Mouse (Mus musculus) myocyte (in vitro differentiated cells): Measurements from ENCODE around the gene Serpina1b. TPM values are rescaled to one million over a fixed set of nuclear protein-coding genes. Genes with fewer than 3 reads are reported as not detected.
"Not testable (repeated sequence)": the region's sequence is repeated elsewhere in the genome, so short reads cannot be mapped to it uniquely, and the experiment has no call there.

Experiments used
- H3K27me3 ChIP-seq: one replicate; pipeline ENCODE4 v1.6.1; 2011; ENCODE audit not compliant: control insufficient read depth, insufficient read depth, insufficient read length
- H3K36me3 ChIP-seq: one replicate; pipeline ENCODE4 v1.6.1; 2011; ENCODE audit not compliant: control insufficient read depth, insufficient read depth
- H3K4me2 ChIP-seq: one replicate; pipeline ENCODE4 v1.6.1; 2011; ENCODE audit warnings: low read depth, control low read depth
- H3K4me3 ChIP-seq: one replicate; pipeline ENCODE4 v1.5.1; 2011; ENCODE audit warnings: mild to moderate bottlenecking, control low read depth, moderate library complexity
- H3K79me2 ChIP-seq: one replicate; pipeline ENCODE4 v1.6.1; 2011; ENCODE audit not compliant: control insufficient read depth, insufficient read depth
- H3ac ChIP-seq: one replicate; pipeline ENCODE4 v1.6.1; 2011; ENCODE audit not compliant: control insufficient read depth, insufficient read length
- CEBPB ChIP-seq: IDR thresholded peaks from 2 replicates; pipeline ENCODE4 v1.6.1; 2011; ENCODE audit warnings: mild to moderate bottlenecking, moderate library complexity; ENCODE audit not compliant: poor library complexity, insufficient read depth, severe bottlenecking
- E2F4 ChIP-seq: IDR thresholded peaks from one replicate; pipeline ENCODE4 v1.6.1; 2011; ENCODE audit warnings: mild to moderate bottlenecking, control low read depth, moderate library complexity; ENCODE audit not compliant: insufficient read depth
- MAX ChIP-seq: IDR thresholded peaks from one replicate; pipeline ENCODE4 v1.6.1; 2011; ENCODE audit warnings: low read depth, mild to moderate bottlenecking, control low read depth
- MYOD1 ChIP-seq, 3 experiments: IDR thresholded peaks; one replicate each; pipeline ENCODE4 v1.6.1; 2011; ENCODE audit warnings: control low read depth in 2 of 3, low read depth in 2 of 3, mild to moderate bottlenecking in 2 of 3, moderate library complexity in 1 of 3; ENCODE audit not compliant: insufficient read length in 2 of 3, control insufficient read depth in 1 of 3
- MYOG ChIP-seq, 3 experiments: IDR thresholded peaks; one replicate each; pipeline ENCODE4 v1.6.1; 2011; ENCODE audit warnings: control low read depth in 2 of 3, low read depth in 2 of 3, mild to moderate bottlenecking in 2 of 3; ENCODE audit not compliant: insufficient read length in 2 of 3, control insufficient read depth in 1 of 3, insufficient read depth in 1 of 3
- POLR2A ChIP-seq: IDR thresholded peaks from one replicate; pipeline ENCODE4 v1.6.1; 2011; ENCODE audit warnings: low read depth, mild to moderate bottlenecking, control low read depth, moderate library complexity; ENCODE audit not compliant: insufficient read length
- POLR2AphosphoS2 ChIP-seq: IDR thresholded peaks from one replicate; pipeline ENCODE4 v1.6.1; 2011; ENCODE audit warnings: low read depth, control low read depth; ENCODE audit not compliant: insufficient read length
- REST ChIP-seq: IDR thresholded peaks from one replicate; pipeline ENCODE4 v1.6.1; 2011; ENCODE audit warnings: mild to moderate bottlenecking, control low read depth, moderate library complexity; ENCODE audit not compliant: insufficient read depth, insufficient read length
- SRF ChIP-seq: IDR thresholded peaks from one replicate; pipeline ENCODE4 v1.6.1; 2011; ENCODE audit warnings: low read depth; ENCODE audit not compliant: control insufficient read depth, insufficient read length
- TCF12 ChIP-seq: IDR thresholded peaks from one replicate; pipeline ENCODE4 v1.6.1; 2011; ENCODE audit warnings: mild to moderate bottlenecking, control low read depth; ENCODE audit not compliant: poor library complexity, insufficient read depth, severe bottlenecking
- TCF3 ChIP-seq: IDR thresholded peaks from one replicate; pipeline ENCODE4 v1.6.1; 2011; ENCODE audit warnings: low read depth, control low read depth; ENCODE audit not compliant: insufficient read length
- USF1 ChIP-seq: IDR thresholded peaks from one replicate; pipeline ENCODE4 v1.6.1; 2011; ENCODE audit warnings: low read depth, mild to moderate bottlenecking, control low read depth, moderate library complexity
- polyA plus RNA-seq: library from polyadenylated mRNA; unstranded; fragments of >200 nt; fragmentation: generic; extraction: Trizol; gene quantifications from one replicate; pipeline ENCODE4 v1.2.1, GENCODE M21; 2012; ENCODE audit warnings: missing spikeins

Gene Serpina1b
- polyA plus RNA-seq, 1 experiment = not detected

DNA sequence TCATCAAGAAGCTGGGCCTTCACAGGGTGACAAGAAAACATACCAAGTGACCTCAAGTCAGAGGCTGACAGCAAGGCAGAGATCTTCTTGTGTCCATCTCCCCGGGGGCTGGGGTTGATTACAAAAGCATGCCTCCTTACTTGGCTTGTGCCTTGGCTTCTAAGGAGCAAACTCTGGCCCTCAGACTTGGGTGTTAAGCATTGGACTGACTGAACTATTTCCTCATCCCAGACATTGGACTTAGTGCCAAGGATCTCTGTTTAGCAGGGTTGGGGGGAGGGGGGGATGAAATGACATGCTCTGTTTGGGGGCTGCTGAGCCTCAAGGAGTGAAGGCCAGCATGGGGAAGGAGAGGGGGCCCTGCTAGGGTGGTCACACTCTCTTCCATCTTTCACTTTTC lies 59.6 kb downstream of the Serpina1b start:
- not testable (repeated sequence) for H3ac ChIP-seq, H3K4me3 ChIP-seq, H3K79me2 ChIP-seq, H3K27me3 ChIP-seq, H3K4me2 ChIP-seq, H3K36me3 ChIP-seq

DNA sequence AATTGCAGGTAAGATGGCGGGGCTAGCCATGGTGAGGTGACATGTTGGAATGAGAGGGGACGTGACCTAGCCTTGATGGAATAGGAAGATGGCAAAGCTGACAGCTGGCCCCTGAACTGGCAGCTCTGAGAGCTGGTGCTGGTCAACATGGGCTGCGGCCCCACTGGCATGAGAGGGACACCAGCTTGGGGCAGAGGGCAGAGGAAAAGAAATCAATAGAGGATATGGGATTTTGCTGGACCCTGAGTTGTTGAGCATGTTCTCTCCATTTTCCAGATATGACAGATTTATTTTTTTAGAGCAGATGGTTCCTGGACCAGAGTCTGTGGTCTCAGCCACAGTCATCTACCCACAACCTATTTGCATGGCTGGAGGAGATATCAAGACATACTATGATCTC lies 67.1 kb downstream of the Serpina1b start:
- not testable (repeated sequence) for H3K27me3 ChIP-seq, H3ac ChIP-seq, H3K4me3 ChIP-seq, H3K4me2 ChIP-seq, H3K79me2 ChIP-seq, H3K36me3 ChIP-seq

DNA sequence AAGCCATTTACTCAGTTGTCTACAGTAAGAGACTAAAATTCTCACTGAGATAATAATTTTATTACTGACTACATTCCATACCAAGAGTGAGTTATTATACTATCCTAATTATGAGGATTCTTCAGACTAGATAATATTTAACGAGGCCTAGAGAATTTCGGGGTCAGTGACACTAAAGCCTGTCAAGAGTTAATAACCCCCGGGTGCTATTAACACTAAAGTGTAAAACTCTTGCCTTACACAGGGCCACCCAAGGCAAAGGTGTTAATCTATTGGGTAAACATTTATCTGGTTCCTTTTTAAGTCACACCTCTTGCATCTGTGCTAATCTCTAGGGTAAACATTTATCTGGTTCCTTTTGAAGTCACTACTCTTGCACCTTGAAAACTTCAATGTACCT lies 69.9 kb downstream of the Serpina1b start:
- H3ac ChIP-seq, H3K4me3 ChIP-seq, H3K36me3 ChIP-seq, H3K27me3 ChIP-seq, H3K4me2 ChIP-seq, H3K79me2 ChIP-seq: not testable (repeated sequence)

DNA sequence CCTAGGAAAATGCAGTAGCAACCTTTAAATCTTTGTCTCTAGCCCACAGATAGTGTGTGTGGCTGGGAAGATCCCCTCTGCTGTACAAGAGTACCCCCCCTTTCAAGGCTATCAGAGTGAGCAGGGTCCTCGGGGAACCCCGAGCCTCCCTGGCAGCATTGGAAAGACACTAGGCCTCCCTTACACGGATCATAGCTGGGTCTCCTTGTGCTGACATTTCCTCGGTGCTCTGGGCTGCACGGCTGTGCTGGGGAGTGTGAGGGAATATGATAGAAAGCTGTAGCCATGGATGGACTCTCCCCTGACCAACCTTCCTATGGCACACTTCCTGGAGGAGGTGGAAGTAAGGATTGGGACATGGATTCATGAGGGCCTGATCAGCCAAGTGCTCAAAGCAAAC lies 84.2 kb downstream of the Serpina1b start:
- not testable (repeated sequence) for H3K27me3 ChIP-seq, H3K79me2 ChIP-seq, H3K4me2 ChIP-seq, H3K4me3 ChIP-seq, H3ac ChIP-seq, H3K36me3 ChIP-seq

DNA sequence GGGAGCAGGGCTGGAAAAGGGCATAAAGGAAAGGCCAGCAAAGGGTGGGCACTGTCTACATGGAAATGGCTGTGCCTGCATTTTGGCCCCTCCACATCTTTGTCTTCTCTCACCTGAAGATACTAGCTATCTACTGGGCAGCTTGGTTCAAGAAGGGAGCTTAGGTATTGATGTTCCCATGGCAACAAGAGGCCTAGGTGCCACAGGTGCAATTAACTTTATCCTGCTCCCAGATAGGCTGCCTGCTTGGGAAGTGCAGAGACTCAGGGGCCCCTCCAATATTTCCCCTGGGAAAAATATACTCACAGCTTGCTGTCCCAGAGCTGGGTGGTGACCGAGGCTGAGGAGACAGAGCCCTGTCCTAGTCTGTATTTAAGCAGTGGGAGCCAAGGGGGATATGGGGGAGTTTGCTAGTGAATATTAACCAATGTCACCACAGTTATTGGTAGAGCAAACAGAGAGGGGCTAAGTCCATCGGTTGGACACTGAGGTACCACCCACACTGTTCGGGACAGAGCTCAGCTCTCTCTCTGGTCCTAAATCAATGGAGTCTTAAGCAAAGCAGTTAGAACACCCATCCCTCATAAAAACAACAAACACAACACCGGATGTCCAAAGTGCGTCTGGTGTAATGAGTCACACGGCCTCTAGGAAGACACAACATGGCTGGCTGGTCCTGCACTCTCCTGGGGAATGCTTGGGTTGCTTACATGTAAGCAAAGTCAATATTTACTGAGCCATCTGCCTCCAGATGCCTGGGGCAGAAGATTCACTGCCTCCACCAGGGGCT lies 92.2 kb downstream of the Serpina1b start:
- H3K79me2 ChIP-seq, H3K4me2 ChIP-seq, H3K36me3 ChIP-seq, H3K4me3 ChIP-seq, H3ac ChIP-seq, H3K27me3 ChIP-seq: not testable (repeated sequence)

DNA sequence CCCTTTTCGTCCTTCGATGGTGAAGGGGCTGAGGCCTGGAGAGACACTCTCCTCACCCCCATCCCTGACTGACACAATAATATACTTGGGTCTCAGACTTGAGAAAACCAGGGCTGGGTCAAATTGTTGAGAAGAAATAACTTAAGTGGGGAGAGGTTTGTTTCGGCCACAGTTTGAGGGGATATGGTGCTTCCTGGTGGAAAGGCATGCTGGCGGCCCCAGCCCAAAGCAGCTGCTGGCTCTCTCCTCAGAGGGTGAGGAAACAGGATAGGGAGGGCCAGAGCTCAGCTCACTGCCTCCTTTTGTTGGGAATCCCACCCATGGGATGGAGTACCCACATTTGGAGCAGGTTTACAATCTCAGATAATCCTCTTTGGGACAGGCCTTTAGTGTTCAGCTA lies 94.6 kb downstream of the Serpina1b start:
- not testable (repeated sequence) for H3ac ChIP-seq, H3K79me2 ChIP-seq, H3K4me3 ChIP-seq, H3K4me2 ChIP-seq, H3K36me3 ChIP-seq, H3K27me3 ChIP-seq

DNA sequence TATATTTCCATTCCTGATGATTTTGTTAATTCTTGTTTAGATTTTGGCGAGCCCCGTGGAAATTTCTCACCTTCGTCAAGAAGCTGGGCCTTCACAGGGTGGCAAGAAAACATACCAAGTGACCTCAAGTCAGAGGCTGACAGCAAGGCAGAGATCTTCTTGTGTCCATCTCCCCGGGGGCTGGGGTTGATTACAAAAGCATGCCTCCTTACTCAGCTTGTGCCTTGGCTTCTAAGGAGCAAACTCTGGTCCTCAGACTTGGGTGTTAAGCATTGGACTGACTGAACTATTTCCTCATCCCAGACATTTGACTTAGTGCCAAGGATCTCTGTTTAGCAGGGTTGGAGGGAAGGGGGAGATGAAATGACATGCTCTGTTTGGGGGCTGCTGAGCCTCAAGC lies 95.1 kb downstream of the Serpina1b start:
- not testable (repeated sequence) for H3K27me3 ChIP-seq, H3K36me3 ChIP-seq, H3ac ChIP-seq, H3K4me3 ChIP-seq, H3K79me2 ChIP-seq, H3K4me2 ChIP-seq

DNA sequence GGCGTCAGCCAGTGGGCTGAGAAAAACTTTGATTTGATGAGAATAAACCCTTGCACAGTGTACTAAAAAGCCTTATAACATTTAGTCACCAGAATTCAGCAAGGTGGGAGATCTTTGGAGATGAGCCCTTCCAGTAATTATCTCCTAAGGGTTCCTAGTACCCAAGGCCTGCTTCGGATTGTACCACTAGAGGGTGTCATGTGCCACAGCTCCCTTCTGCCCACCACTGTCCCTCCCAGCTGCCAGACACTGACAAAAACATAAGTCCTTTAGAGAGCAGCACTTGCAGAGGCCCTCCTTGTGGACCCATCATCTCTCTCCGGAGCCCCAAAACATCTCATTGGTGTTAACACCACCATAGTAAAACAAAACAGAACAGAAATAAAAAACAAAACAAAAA lies 118.6 kb downstream of the Serpina1b start:
- H3K4me3 ChIP-seq = no peak overlapping the region
- TF ChIP-seq E2F4 (no peak), MYOG (IDR thresholded peaks at IDR 0.05; ENCODE audit: control insufficient read depth in 1 of 3, insufficient read depth in 1 of 3, insufficient read length in 2 of 3, low read depth in 2 of 3) (no peak), MYOD1 (IDR thresholded peaks at IDR 0.05; ENCODE audit: control insufficient read depth in 1 of 3, insufficient read length in 2 of 3, low read depth in 2 of 3) (no peak), CEBPB (no peak), POLR2AphosphoS2 (no peak), POLR2A (no peak), TCF3 (no peak), SRF (no peak), TCF12 (no peak), USF1 (no peak), REST (no peak), MAX (no peak)
- no peak overlapping the region for H3K4me2 ChIP-seq

More for the DNA sequence above, 118.6 kb downstream of the Serpina1b start:
- Histone ChIP-seq H3K27me3 (no peaks in the 10 kb centered on the region), H3ac (no peak overlapping the region), H3K79me2 (no peaks in the 10 kb centered on the region), H3K36me3 (no peaks in the 10 kb centered on the region)
